Mouse (Mus musculus) heart, adult 2 months (tissue): ENCODE results near the gene Vsig10.

ENCODE experiments used
- CTCF ChIP-seq: fragments of 200-600 bp; IDR thresholded peaks from 2 replicates; pipeline ENCODE4 v1.8.1; 2022; ENCODE audit warnings: antibody characterized with exemption, mild to moderate bottlenecking, moderate library complexity
- EP300 ChIP-seq: fragments of 200-500 bp; IDR thresholded peaks from 2 replicates; pipeline ENCODE4 v1.6.1; 2011; ENCODE audit warnings: low read depth, low read length, control low read depth; ENCODE audit not compliant: insufficient read depth
- POLR2A ChIP-seq: fragments of 200-500 bp; IDR thresholded peaks from 2 replicates; pipeline ENCODE4 v1.6.1; 2011; ENCODE audit warnings: mild to moderate bottlenecking, low read depth, low read length, control low read depth; ENCODE audit not compliant: insufficient read depth

DNA sequence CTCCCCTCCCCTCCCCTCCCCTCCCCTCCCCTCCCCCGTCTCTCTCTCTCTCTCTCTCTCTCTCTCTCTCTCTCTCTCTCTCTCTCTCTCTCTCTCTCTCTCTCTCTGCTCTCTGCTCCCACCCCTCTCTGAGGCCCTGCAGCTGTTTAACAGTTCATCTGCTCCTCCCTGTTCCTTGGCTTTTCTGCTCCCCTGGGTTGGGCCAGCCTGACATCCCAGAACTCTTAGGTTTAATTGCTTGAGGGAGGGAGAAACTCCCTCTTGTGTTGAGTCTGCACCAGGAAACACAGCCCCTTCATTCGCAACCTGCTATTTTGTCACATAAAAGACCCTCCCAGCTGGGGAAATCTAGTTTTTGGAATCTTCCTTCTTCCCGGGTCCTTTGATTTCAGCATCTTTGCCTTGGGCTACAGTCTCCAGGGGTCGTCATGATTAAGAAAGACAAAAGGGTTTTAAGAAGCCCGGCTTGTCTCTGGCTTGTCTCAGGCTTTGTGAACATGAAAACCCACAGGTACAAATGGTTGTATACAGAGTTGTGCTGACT is 79.2 kb downstream of the Vsig10 start:
- TF ChIP-seq POLR2A (no peak), CTCF (no peak), EP300 (no peak)
